Mouse (Mus musculus): ENCODE data around the gene Fndc3b. TPM values are rescaled to one million over a fixed set of nuclear protein-coding genes. Genes with fewer than 3 reads are reported as not detected.

Fndc3b gene
- polyA plus RNA-seq, 1 experiment from 2014 or later: 14.0 TPM

DNA sequence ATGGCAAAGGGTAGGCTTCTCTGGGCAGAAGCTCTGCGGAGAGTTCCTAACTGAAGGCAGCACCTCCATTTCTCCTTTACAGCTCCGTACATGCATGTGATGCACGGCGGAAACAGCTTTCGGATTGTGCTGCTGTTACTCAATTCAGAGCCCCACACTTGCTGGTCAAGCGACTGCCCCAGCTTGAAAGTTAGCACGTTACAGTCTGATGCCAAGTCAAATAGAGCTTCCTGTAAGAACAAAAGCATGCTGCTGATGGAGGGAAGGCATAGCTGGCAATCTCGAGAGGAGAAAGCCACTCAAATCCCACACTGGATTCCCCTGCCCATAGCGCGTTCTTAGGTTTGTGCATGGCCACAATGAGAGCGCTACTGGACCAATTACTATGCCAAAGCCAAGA, 122.5 kb downstream of the Fndc3b start:
- H3K9me3 ChIP-seq (ENCODE audit: control insufficient read depth, low read length): no peaks in the 10 kb centered on the region
- H3K27ac ChIP-seq (ENCODE audit: low read length): no peak overlapping the region
- no peak overlapping the region for H3K9ac ChIP-seq (ENCODE audit: low read depth, low read length)
- 92% methylated on average over 11 of the region's 11 CpGs for WGBS
- H3K4me3 ChIP-seq (ENCODE audit: low read length): no peak overlapping the region
- H3K4me1 ChIP-seq (ENCODE audit: control insufficient read depth, insufficient read depth, low read length): peaks cover 15% of the 10 kb centered on the region
- H3K4me2 ChIP-seq (ENCODE audit: low read depth, low read length): no peak overlapping the region
- ATAC-seq: no peak
- H3K27me3 ChIP-seq (replicated peaks; ENCODE audit: control insufficient read depth, insufficient read depth, low read length): no peaks in the 10 kb centered on the region
- 0 out of 2 replicates have a peak, but pooled peaks cover 2% of the 10 kb centered on the region for H3K36me3 ChIP-seq (ENCODE audit: control insufficient read depth, insufficient read depth, low read length)

DNA sequence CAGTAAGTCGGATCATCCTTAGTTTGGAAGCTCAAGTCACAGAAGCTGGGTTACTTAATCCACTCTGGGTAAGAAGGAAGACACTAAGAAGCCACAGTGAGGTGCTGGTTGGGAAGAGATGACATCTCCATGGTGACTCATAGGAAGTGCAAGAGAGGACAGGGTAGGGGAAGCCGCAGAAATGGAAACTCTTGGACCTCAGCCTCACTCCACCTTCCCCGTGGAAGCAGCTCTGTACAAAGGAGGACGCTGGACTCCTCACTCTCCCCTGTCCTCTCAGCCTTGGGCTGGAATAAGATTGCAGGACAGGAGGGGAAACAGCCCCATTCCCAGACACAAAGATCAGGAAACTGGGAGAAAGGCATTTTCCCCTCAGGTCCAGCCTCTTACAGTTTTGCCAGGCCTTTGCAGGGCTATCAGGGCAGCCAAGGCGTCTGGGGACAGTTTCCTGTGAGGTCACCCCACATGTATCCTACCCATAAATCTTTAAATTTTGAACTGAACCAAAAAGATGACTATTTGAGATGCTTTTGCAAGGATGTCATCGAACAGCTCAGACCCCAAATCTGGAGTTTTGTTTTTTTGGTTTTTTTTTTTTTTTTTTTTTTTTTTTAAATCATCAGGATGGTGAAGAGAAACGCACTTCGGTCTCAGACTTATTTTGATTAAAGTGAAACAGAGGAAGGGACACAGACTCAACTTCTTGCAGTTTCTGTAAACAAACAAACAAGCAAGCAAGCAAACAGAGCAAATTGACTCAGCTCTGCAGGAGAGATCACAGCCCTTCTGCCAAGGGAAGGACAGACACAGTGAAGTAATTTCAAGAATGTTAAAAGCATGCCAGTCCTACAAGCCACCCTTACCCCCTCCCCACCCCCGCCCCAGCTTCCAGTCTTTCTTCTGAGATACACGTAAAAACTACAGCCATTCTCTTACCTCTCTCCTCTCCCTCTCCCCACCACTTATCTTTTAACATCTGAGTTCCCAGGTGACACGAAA, 126.2 kb downstream of the Fndc3b start:
- Histone ChIP-seq H3K9me3 (ENCODE audit: control insufficient read depth, low read length) (no peaks in the 10 kb centered on the region), H3K4me2 (ENCODE audit: low read depth, low read length) (no peak overlapping the region), H3K4me1 (ENCODE audit: control insufficient read depth, insufficient read depth, low read length) (peaks cover 18% of the 10 kb centered on the region), H3K27ac (ENCODE audit: low read length) (no peak overlapping the region), H3K36me3 (ENCODE audit: control insufficient read depth, insufficient read depth, low read length) (no peaks in the 10 kb centered on the region), H3K4me3 (ENCODE audit: low read length) (no peak overlapping the region), H3K9ac (ENCODE audit: low read depth, low read length) (no peak overlapping the region), H3K27me3 (replicated peaks; ENCODE audit: control insufficient read depth, insufficient read depth, low read length) (no peaks in the 10 kb centered on the region)
- no peak for ATAC-seq
- WGBS: 48% methylated on average over 11 of the region's 11 CpGs

DNA sequence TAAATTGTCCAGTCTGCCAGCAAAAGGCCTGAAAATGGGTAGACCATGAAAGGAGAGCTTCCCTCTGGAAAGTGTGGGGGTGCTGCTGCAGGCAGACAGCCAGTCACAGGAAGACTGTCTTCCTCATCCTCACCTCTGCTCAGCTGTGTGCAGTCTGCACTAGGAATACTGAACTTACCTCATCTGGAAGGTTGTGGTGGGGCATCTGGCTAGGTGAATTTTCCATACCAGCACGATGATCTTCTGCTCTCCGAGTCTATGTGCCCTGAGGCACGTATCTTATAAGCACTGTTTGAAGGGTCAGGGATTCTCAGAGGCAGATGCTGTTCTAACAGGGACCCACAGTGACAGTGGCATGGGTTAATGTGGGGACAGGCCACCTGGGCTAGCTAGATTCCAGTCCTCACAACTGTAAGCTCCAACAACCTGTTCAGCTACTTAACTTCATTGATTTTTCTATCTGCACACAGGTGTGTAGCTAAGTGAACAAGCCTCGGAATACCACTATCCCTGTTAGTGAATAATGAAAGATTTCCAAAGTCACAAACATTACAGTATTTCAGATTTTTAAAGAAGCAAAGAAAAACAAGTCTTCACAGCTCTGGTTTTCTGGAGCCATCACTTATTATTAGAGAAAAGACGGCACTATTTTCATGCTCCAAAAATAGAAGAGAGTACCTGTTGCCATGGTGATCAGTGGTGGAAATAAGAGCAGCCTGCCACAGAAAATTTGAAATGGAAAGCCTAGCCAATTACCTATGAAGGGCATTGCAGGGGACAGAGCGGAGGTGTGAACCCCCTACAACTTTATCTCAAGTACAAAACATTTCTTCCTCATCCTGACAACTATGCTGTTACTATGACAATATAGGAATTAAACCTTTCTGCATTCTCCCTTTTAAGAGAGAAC, 128.9 kb downstream of the Fndc3b start:
- peaks cover 18% of the 10 kb centered on the region for H3K4me1 ChIP-seq (ENCODE audit: control insufficient read depth, insufficient read depth, low read length)
- 70% methylated on average over 6 of the region's 6 CpGs for WGBS
- no peaks in the 10 kb centered on the region for H3K36me3 ChIP-seq (ENCODE audit: control insufficient read depth, insufficient read depth, low read length)
- H3K27me3 ChIP-seq (replicated peaks; ENCODE audit: control insufficient read depth, insufficient read depth, low read length): no peaks in the 10 kb centered on the region
- no peak overlapping the region for H3K27ac ChIP-seq (ENCODE audit: low read length)
- no peak overlapping the region for H3K9ac ChIP-seq (ENCODE audit: low read depth, low read length)
- H3K4me3 ChIP-seq (ENCODE audit: low read length): no peak overlapping the region
- ATAC-seq: no peak
- no peaks in the 10 kb centered on the region for H3K9me3 ChIP-seq (ENCODE audit: control insufficient read depth, low read length)
- no peak overlapping the region for H3K4me2 ChIP-seq (ENCODE audit: low read depth, low read length)

DNA sequence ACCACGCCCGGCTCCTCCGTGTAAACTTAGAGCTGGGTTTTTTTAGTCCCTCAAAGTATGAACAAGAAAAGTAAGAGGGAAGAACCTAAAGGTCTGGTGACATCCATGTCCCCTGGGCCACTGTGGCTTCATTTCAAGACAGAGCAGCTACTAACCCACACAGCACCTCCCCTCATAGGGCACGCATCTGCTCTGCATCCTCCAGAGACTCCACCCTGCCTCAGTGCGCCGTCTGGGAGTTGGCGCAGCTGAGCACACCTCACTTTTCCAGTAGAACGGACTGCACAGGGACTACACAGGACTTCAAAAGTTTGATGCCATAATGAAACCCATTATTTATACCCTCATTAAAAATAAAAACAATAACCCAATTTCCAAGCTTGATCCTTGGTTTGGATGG, 130.2 kb downstream of the Fndc3b start:
- Histone ChIP-seq H3K9ac (ENCODE audit: low read depth, low read length) (no peak overlapping the region), H3K4me1 (ENCODE audit: control insufficient read depth, insufficient read depth, low read length) (peaks cover 13% of the 10 kb centered on the region), H3K4me2 (ENCODE audit: low read depth, low read length) (no peak overlapping the region), H3K9me3 (ENCODE audit: control insufficient read depth, low read length) (no peaks in the 10 kb centered on the region), H3K4me3 (ENCODE audit: low read length) (no peak overlapping the region), H3K27ac (ENCODE audit: low read length) (no peak overlapping the region), H3K36me3 (ENCODE audit: control insufficient read depth, insufficient read depth, low read length) (no peaks in the 10 kb centered on the region), H3K27me3 (replicated peaks; ENCODE audit: control insufficient read depth, insufficient read depth, low read length) (no peaks in the 10 kb centered on the region)
- 91% methylated on average over 8 of the region's 8 CpGs for WGBS
- ATAC-seq: no peak

DNA sequence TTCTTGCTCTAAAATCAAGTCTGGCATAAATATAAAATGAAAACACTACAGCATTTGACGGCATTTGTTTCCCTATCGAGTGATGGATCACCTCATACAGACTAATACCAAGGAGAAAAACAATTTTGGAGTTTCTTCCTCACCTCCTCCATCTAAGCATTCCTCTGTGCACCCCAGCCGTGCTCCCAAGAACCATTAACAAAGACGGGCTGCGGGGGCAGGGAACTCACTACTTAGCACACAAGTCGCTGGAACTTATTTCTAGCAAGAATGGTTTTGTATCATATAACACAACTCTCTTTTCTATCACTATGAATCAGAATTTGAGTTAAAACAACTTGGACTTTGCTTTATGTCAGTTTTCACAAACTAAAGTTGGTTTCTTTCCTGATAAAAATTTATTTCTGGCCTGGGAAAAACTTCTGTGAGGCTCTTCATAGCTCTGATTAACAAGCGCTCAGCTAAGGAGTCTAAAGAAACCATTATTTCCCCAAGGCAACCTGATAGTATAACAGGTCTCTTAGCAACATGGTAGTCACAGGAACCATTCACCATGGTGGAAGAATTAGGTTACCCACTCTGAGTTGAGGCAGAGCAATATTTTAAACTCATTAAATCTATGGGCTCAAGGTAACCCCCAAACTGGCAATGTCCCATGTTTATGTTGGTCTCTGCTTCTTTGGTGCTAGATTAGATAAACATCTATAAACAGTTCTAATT, 131.1 kb downstream of the Fndc3b start:
- Histone ChIP-seq H3K27me3 (replicated peaks; ENCODE audit: control insufficient read depth, insufficient read depth, low read length) (no peaks in the 10 kb centered on the region), H3K4me3 (ENCODE audit: low read length) (no peak overlapping the region), H3K4me1 (ENCODE audit: control insufficient read depth, insufficient read depth, low read length) (peaks cover 7% of the 10 kb centered on the region; the same call in 1 of the 2 replicates), H3K36me3 (ENCODE audit: control insufficient read depth, insufficient read depth, low read length) (no peaks in the 10 kb centered on the region), H3K4me2 (ENCODE audit: low read depth, low read length) (no peak overlapping the region), H3K9me3 (ENCODE audit: control insufficient read depth, low read length) (no peaks in the 10 kb centered on the region), H3K27ac (ENCODE audit: low read length) (no peak overlapping the region), H3K9ac (ENCODE audit: low read depth, low read length) (no peak overlapping the region)
- no peak for ATAC-seq
- 61% methylated on average over 7 of the region's 7 CpGs for WGBS

DNA sequence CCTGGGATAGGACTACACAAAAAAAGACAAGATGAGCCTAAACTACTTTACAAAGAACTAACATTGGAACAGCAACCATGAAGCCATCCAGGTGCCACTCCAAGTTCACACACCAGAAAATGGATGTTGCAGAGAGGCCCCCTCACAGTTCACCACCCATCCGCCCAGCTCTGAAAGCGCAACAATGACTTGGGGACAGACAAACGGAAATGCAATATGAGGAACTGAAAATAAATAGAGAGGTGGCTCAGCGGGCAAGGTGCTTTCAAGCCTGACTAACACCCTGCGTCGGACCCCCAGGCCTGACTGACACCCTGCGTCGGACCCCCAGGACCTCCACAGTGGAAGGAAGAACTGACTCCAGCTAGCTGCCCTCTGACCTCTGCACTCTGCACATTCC, 131.9 kb downstream of the Fndc3b start:
- Histone ChIP-seq H3K27ac (ENCODE audit: low read length) (no peak overlapping the region), H3K9me3 (ENCODE audit: control insufficient read depth, low read length) (no peaks in the 10 kb centered on the region), H3K4me2 (ENCODE audit: low read depth, low read length) (no peak overlapping the region), H3K9ac (ENCODE audit: low read depth, low read length) (no peak overlapping the region), H3K27me3 (replicated peaks; ENCODE audit: control insufficient read depth, insufficient read depth, low read length) (no peaks in the 10 kb centered on the region), H3K4me1 (ENCODE audit: control insufficient read depth, insufficient read depth, low read length) (0 out of 2 replicates have a peak, but pooled peaks cover 4% of the 10 kb centered on the region), H3K4me3 (ENCODE audit: low read length) (no peak overlapping the region), H3K36me3 (ENCODE audit: control insufficient read depth, insufficient read depth, low read length) (no peaks in the 10 kb centered on the region)
- ATAC-seq: no peak
- 78% methylated on average over 8 of the region's 8 CpGs for WGBS

DNA sequence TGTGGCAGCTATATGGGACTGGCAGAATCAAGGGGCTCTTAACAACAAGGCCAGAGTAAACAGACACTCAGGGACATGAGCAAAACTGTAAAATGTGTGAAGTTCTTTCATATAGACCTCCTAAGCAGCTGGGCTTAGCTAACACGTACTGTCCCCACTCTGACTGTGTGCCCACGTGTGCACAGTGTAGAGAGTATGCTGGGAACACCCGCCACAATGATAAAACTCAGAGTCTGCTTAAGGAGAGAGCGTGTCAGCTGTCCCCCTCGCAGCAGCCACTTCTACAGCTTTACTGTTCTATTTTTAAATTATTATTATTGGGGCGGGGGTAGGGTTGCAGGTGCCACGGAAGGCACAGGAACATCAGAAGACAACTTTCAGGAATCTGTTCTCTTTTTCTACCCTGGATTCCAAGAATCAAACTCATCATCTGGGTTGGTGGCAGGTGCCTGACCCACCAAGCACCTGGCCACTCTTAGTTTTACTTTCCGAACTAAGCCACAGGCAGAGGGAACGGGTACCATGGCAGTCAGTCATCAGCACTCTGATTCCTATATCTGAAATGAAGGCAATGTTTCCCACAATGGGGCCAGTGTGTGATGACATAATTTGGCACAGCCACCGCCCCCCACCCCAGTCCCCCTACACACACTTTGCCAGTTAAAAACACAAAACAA, 133.6 kb downstream of the Fndc3b start:
- Histone ChIP-seq H3K4me1 (ENCODE audit: control insufficient read depth, insufficient read depth, low read length) (peaks cover 16% of the 10 kb centered on the region), H3K36me3 (ENCODE audit: control insufficient read depth, insufficient read depth, low read length) (no peaks in the 10 kb centered on the region), H3K4me2 (ENCODE audit: low read depth, low read length) (no peak overlapping the region), H3K9me3 (ENCODE audit: control insufficient read depth, low read length) (no peaks in the 10 kb centered on the region), H3K4me3 (ENCODE audit: low read length) (no peak overlapping the region), H3K9ac (ENCODE audit: low read depth, low read length) (no peak overlapping the region), H3K27me3 (replicated peaks; ENCODE audit: control insufficient read depth, insufficient read depth, low read length) (no peaks in the 10 kb centered on the region), H3K27ac (ENCODE audit: low read length) (no peak overlapping the region)
- 83% methylated on average over 10 of the region's 10 CpGs for WGBS
- no peak for ATAC-seq

DNA sequence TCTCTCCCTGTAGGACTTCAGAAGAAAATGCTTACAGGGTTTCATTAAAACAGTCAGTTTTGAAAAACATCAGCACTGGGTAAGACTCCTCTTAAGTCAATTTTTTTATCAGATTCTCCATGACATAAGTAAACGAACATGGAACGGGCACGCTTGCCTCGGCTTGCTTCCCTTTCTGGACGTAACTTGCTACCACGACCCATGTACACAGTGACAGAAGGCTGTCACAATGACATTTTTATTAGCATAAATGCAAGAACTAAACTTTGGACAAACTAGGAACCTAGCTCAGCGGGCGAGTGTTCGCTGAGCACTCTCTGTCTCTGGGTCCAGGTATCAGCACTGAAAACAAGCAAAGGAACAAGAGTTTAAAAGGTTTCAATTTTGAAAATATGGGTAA, 136.9 kb downstream of the Fndc3b start:
- H3K27ac ChIP-seq (ENCODE audit: low read length): no peak overlapping the region
- no peak overlapping the region for H3K4me2 ChIP-seq (ENCODE audit: low read depth, low read length)
- no peaks in the 10 kb centered on the region for H3K27me3 ChIP-seq (replicated peaks; ENCODE audit: control insufficient read depth, insufficient read depth, low read length)
- H3K9ac ChIP-seq (ENCODE audit: low read depth, low read length): no peak overlapping the region
- no peaks in the 10 kb centered on the region for H3K36me3 ChIP-seq (ENCODE audit: control insufficient read depth, insufficient read depth, low read length)
- peaks cover 17% of the 10 kb centered on the region for H3K4me1 ChIP-seq (ENCODE audit: control insufficient read depth, insufficient read depth, low read length)
- H3K4me3 ChIP-seq (ENCODE audit: low read length): no peak overlapping the region
- WGBS: 67% methylated on average over 9 of the region's 9 CpGs
- no peak for ATAC-seq
- H3K9me3 ChIP-seq (ENCODE audit: control insufficient read depth, low read length): no peaks in the 10 kb centered on the region

Data from intestine, embryonic 16.5 days (tissue).